Comparison of ENCODE assay signal across 8 mouse cellular contexts in the genomic region with DNA sequence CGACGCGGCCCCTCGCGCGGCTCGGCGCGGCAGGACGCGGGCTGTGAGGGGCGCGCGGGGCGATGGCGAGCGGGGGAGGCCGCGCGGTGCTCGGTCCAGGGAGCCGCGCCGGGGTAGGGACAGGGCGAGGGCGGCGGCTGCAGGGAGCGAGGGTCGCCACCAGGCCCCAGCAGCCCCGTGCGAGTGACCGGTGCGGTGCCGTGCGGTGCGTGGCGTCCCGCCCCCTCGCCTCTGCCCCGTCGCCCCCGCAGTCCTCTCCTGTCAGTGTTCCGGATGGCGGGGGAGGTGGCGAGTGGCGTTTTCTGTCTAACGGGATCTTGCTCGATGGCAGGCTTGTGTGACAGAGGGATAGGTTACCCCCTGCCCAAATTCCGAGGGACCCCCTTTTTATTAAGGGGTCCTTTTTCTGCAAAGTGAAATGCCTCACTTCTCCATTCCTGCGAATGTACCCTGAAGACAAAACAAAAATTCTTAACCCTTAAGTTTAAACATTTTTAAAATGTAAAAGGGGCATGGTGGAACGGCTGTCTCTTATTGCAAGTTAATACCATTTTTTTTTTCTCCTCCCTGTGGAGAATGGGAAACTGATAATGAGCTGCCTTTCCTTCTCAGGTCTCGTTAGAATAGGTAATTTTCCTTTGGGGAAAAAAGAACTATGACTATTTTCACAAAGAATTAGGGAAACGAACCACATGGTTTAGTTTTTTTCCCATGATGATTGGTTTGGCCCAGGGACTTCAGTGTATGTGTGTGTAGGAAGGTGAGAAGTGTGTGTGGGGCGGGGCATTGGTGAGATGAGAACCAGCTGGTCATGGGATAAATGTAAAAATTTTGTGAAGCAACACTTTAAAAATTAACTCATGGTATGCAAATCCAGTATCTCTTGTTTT. TPM values are rescaled to one million over a fixed set of nuclear protein-coding genes. Genes with fewer than 3 reads are reported as not detected.
A peak's percentile ranks its signal among the peaks of the same experiment; 100 is the strongest.
DNase-seq lines count a peak whose midpoint lies in the region; ATAC-seq lines count a peak whose summit lies in the region.

No protein-coding gene starts in this region.

- H3K4me1 ChIP-seq in intestine, embryonic 14.5 days (replicated peaks; ENCODE audit: control insufficient read depth, insufficient read depth, low read length), result peaks cover 4% of the 10 kb centered on the region
- H3K4me1 ChIP-seq in limb, embryonic 13.5 days, result peaks cover 9% of the 10 kb centered on the region
- peaks cover 31% of the 10 kb centered on the region for H3K4me1 ChIP-seq in midbrain, embryonic 13.5 days (replicated peaks)

- H3K4me3 ChIP-seq in intestine, embryonic 14.5 days (ENCODE audit: low read depth, low read length), result peak overlapping the region; percentile 94
- H3K4me3 ChIP-seq in limb, embryonic 13.5 days, result peak overlapping the region; percentile 92
- H3K4me3 ChIP-seq in midbrain, embryonic 13.5 days (replicated peaks), result peak overlapping the region; percentile 91

- H3K9me3 ChIP-seq in intestine, embryonic 14.5 days (ENCODE audit: control insufficient read depth, low read length), result no peaks in the 10 kb centered on the region
- H3K9me3 ChIP-seq in limb, embryonic 13.5 days, result no peaks in the 10 kb centered on the region
- no peaks in the 10 kb centered on the region for H3K9me3 ChIP-seq in midbrain, embryonic 13.5 days

- 1% methylated on average over 45 of the region's 54 CpGs for WGBS in intestine, embryonic 14.5 days
- WGBS in limb, embryonic 13.5 days, result under 1% methylated on average over 29 of the region's 54 CpGs
- 1% methylated on average over 48 of the region's 54 CpGs for WGBS in midbrain, embryonic 13.5 days

- H3K9ac ChIP-seq in intestine, embryonic 14.5 days (ENCODE audit: low read length), result peak overlapping the region; percentile 86
- peak overlapping the region; percentile 92 for H3K9ac ChIP-seq in limb, embryonic 13.5 days
- peak overlapping the region; percentile 96 for H3K9ac ChIP-seq in midbrain, embryonic 13.5 days (replicated peaks)

- peak; percentile 18 for DNase-seq in urinary bladder, postnatal 14 days (ENCODE audit: low spot score)
- no peak for DNase-seq in urinary bladder, postnatal 10 days (ENCODE audit: low spot score)
- DNase-seq in cerebellum, adult 8-10 months, result peak; percentile 61
- DNase-seq in forelimb bud, embryonic 11.5 days (ENCODE audit: low read depth, low spot score), result peak; percentile 27
- DNase-seq in intestine, embryonic 14.5 days (ENCODE audit: low spot score), result no peak
- DNase-seq in testis, postnatal 10 days (ENCODE audit: low spot score), result peak; percentile 76

- peak; percentile 81 for ATAC-seq in intestine, embryonic 14.5 days (replicated peaks; ENCODE audit: low FRiP score, low TSS enrichment, low read depth)
- ATAC-seq in limb, embryonic 13.5 days (ENCODE audit: low FRiP score, low read depth), result peak; percentile 76
- peak; percentile 91 for ATAC-seq in midbrain, embryonic 13.5 days

- H3K4me2 ChIP-seq in intestine, embryonic 14.5 days (ENCODE audit: low read length), result peak overlapping the region; percentile 74
- H3K4me2 ChIP-seq in limb, embryonic 13.5 days (replicated peaks), result peak overlapping the region; percentile 73
- peak overlapping the region; percentile 62 for H3K4me2 ChIP-seq in midbrain, embryonic 13.5 days (replicated peaks)

- H3K27ac ChIP-seq in intestine, embryonic 14.5 days (ENCODE audit: low read depth), result peak overlapping the region; percentile 93
- H3K27ac ChIP-seq in limb, embryonic 13.5 days, result peak overlapping the region; percentile 92
- peak overlapping the region; percentile 99 for H3K27ac ChIP-seq in midbrain, embryonic 13.5 days

- no peaks in the 10 kb centered on the region for H3K36me3 ChIP-seq in intestine, embryonic 14.5 days (ENCODE audit: control insufficient read depth, insufficient read depth, low read length)
- H3K36me3 ChIP-seq in limb, embryonic 13.5 days, result no peaks in the 10 kb centered on the region
- no peaks in the 10 kb centered on the region for H3K36me3 ChIP-seq in midbrain, embryonic 13.5 days

- no peaks in the 10 kb centered on the region for H3K27me3 ChIP-seq in intestine, embryonic 14.5 days (replicated peaks; ENCODE audit: control insufficient read depth, insufficient read depth, low read length)
- H3K27me3 ChIP-seq in limb, embryonic 13.5 days, result no peaks in the 10 kb centered on the region
- H3K27me3 ChIP-seq in midbrain, embryonic 13.5 days, result no peaks in the 10 kb centered on the region

RNA-seq across cellular contexts. Expression of gene Abi2, which starts 0.8 kb away (rescaled TPM):
- 19.4 and 28.0 TPM in 2 replicates for polyA plus RNA-seq in intestine, embryonic 14.5 days (2014; fragmentation: Nextera tagmentation; extraction: Ambion mirVana)
- polyA plus RNA-seq in limb, embryonic 13.5 days (2015; fragmentation: Nextera tagmentation; extraction: Ambion mirVana), result 21.5 and 24.7 TPM in 2 replicates
- 72.3 and 78.4 TPM in 2 replicates for polyA plus RNA-seq in midbrain, embryonic 13.5 days (2015; fragmentation: Nextera tagmentation; extraction: Ambion mirVana)

Comparison
In these comparisons a context has a peak if more than half of its experiments do, and no peak if none do; other contexts are left out.
1. DNase-seq: peak in urinary bladder, postnatal 14 days (single experiment), cerebellum, adult 8-10 months (single experiment), forelimb bud, embryonic 11.5 days (single experiment) and testis, postnatal 10 days (single experiment); none in urinary bladder, postnatal 10 days (single experiment) and intestine, embryonic 14.5 days (single experiment).
2. Peak in every context shown above with its lines, with median percentiles within 50 percentile points of each other: ATAC-seq, H3K27ac ChIP-seq, H3K4me2 ChIP-seq, H3K4me3 ChIP-seq and H3K9ac ChIP-seq.